Mouse (Mus musculus) brain, embryonic 14.5 days (tissue): ENCODE measurements around the gene Atp5h.

Source experiments
- CTCF ChIP-seq: fragments of 200-500 bp; IDR thresholded peaks from 2 replicates; pipeline ENCODE4 v1.5.1; 2012; ENCODE audit warnings: inconsistent platforms, mild to moderate bottlenecking, moderate library complexity, borderline replicate concordance; ENCODE audit not compliant: insufficient read depth, insufficient read length; ENCODE audit errors: extremely low read depth
- POLR2A ChIP-seq: fragments of 200-500 bp; IDR thresholded peaks from 2 replicates; pipeline ENCODE4 v1.6.1; 2012; ENCODE audit warnings: mild to moderate bottlenecking, inconsistent platforms, borderline replicate concordance; ENCODE audit not compliant: poor library complexity, insufficient read depth, insufficient read length, severe bottlenecking; ENCODE audit errors: extremely low read depth

DNA sequence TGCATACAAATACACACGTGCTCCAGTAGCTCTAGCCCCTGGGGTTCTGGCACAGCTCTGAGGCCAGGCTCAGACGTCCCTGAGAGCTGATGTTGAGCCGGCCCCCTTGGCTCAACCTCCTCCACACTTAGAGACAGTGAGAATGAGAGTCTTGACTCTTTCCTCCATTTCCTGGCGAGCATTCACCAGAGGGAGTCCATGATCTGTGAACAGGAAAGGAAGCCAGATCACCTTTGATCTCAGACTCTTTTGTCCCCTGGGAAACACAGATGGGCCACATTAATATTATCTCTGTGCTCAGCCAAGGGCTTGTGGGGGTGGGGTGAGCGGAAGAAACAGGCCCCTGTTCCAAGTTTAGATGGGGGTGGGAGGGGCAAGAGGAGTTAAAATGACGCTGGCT, 37.6 kb upstream of the Atp5h start:
- TF ChIP-seq POLR2A, result no peak
- no peak for TF ChIP-seq CTCF
